Mouse (Mus musculus) lung, embryonic 14.5 days (tissue): ENCODE results near the gene Bhlhe40. TPM values are rescaled to one million over a fixed set of nuclear protein-coding genes. Genes with fewer than 3 reads are reported as not detected.
A peak's percentile ranks its signal among the peaks of the same experiment; 100 is the strongest.

ENCODE experiments used
- ATAC-seq: fragments of 200-750 bp; cut with Nextera tagmentation; 2 replicates; pipeline ENCODE4 v1.8.0; 2017; ENCODE audit warnings: mild to moderate bottlenecking, moderate TSS enrichment, moderate library complexity; ENCODE audit not compliant: insufficient read depth
- DNase-seq: peaks from one replicate; pipeline ENCODE4 v3.0.0-alpha.2; 2015
- H3K27ac ChIP-seq: fragments of 300-500 bp; sonication (generic); 2 replicates; pipeline ENCODE4 v1.5.1; 2014; ENCODE audit warnings: low read depth, mild to moderate bottlenecking, moderate library complexity
- H3K27me3 ChIP-seq: fragments of 300-500 bp; sonication (generic); 2 replicates; pipeline ENCODE4 v1.6.1; 2014; ENCODE audit warnings: low read length, control low read depth; ENCODE audit not compliant: insufficient read depth
- H3K36me3 ChIP-seq: fragments of 300-500 bp; sonication (generic); 2 replicates; pipeline ENCODE4 v1.6.1; 2014; ENCODE audit warnings: control low read depth; ENCODE audit not compliant: insufficient read depth
- H3K4me1 ChIP-seq: fragments of 300-500 bp; sonication (generic); 2 replicates; pipeline ENCODE4 v1.6.1; 2014; ENCODE audit warnings: antibody characterized with exemption, control low read depth; ENCODE audit not compliant: insufficient read depth
- H3K4me2 ChIP-seq: fragments of 300-500 bp; sonication (generic); 2 replicates; pipeline ENCODE4 v1.6.1; 2014; ENCODE audit warnings: mild to moderate bottlenecking
- H3K4me3 ChIP-seq: fragments of 300-500 bp; sonication (generic); 2 replicates; pipeline ENCODE4 v1.5.1; 2014; ENCODE audit warnings: low read depth, low read length
- H3K9ac ChIP-seq: fragments of 300-500 bp; sonication (generic); 2 replicates; pipeline ENCODE4 v1.6.1; 2014
- H3K9me3 ChIP-seq: fragments of 300-500 bp; sonication (generic); 2 replicates; pipeline ENCODE4 v1.6.1; 2016; ENCODE audit warnings: low read depth, low read length, control low read depth
- CTCF ChIP-seq: IDR thresholded peaks from 2 replicates; pipeline ENCODE4 v1.5.1; 2016; ENCODE audit warnings: antibody characterized with exemption, low read depth
- WGBS: fragments of 180-500 bp; shearing (Covaris S2); extraction: QIAGEN DNeasy Blood & Tissue Kit; methylation state at CpG from one replicate; pipeline ENCODE4 v1.1.7; 2014; 5-methylcytosine and 5-hydroxymethylcytosine counted together
- polyA plus RNA-seq: library from polyadenylated mRNA; unstranded; fragments of >200 nt; fragmentation: Nextera tagmentation; extraction: Ambion mirVana; gene quantifications from 2 replicates; pipeline ENCODE4 v1.2.1, GENCODE M21; 2014

Gene Bhlhe40
- polyA plus RNA-seq, 1 experiment from 2014 or later, result 8.8 TPM

DNA sequence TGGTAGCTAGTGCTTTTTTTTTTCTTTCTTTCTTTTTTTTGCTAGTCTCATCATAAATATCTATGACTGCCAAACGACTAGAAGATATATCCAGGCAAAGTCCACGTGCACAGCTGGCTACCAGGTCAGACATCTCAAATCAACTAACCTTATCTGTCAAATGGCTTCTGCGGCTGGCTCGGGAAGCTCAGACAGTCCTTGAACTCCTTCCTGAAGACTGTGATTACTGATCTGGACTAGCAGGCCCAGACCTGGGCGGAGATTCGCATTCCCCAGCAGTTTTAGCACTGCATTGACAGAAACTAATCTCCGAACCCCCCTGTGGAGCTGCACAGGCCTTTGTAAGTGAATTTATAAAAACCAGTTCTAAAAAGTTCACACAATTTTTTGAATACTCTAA lies 18.4 kb upstream of the Bhlhe40 start:
- Histone ChIP-seq H3K4me1 (no peaks in the 10 kb centered on the region), H3K9ac (no peak overlapping the region), H3K4me2 (no peak overlapping the region), H3K36me3 (no peaks in the 10 kb centered on the region), H3K27me3 (no peaks in the 10 kb centered on the region), H3K9me3 (no peaks in the 10 kb centered on the region), H3K4me3 (no peak overlapping the region), H3K27ac (no peak overlapping the region)
- no peak for TF ChIP-seq CTCF
- 65% methylated on average over 7 of the region's 7 CpGs for WGBS
- no peak for DNase-seq
- no peak for ATAC-seq

DNA sequence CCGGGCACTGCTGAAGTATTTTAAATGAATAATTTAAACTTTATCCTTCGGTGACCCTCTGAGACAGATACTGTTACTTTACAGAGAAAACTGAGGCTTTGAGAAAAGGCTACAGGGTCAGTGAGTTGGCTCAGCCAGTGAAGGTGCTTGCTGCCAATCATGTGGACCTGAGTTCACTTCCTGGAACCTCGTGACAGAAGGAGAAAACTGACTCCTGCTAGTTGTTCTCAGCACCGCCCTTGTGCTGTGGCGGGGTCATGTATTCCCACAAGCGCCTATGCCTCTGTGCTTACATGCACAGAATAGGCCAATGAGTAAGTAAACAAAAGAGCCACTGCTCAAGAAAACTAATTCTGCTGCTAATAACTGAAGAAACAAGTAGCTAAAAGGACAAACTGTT lies 17.4 kb upstream of the Bhlhe40 start:
- no peak overlapping the region for H3K9ac ChIP-seq
- DNase-seq, result no peak
- TF ChIP-seq CTCF, result no peak
- H3K4me3 ChIP-seq, result no peak overlapping the region
- no peak overlapping the region for H3K27ac ChIP-seq
- no peak for ATAC-seq
- no peak overlapping the region for H3K4me2 ChIP-seq
- WGBS, result 62% methylated on average over 6 of the region's 6 CpGs
- H3K4me1 ChIP-seq, result no peaks in the 10 kb centered on the region
- H3K36me3 ChIP-seq, result no peaks in the 10 kb centered on the region
- H3K9me3 ChIP-seq, result no peaks in the 10 kb centered on the region
- no peaks in the 10 kb centered on the region for H3K27me3 ChIP-seq

DNA sequence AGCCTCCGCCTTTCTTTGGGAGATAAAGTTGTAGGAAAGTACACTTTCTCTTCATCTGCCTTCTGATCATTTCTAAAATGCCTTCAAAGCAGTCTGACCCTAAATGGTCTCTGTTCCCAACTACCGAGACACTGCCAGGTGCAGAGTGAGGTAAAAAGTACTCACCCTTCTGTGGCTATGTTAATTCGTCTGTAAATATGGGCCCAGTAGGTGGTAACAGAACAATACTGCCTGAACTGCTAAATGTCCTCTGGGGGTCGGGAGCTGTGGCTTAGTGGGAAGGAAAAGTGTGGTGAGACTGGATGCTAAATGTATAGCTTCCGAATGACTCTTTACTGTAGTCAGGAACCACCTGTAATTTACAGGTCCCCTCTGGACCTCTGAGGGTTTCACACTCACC lies 16.1 kb upstream of the Bhlhe40 start:
- ATAC-seq (no peak), DNase-seq (no peak)
- Histone ChIP-seq H3K9ac (no peak overlapping the region), H3K36me3 (no peaks in the 10 kb centered on the region), H3K4me3 (no peak overlapping the region), H3K4me1 (no peaks in the 10 kb centered on the region), H3K27me3 (no peaks in the 10 kb centered on the region), H3K4me2 (no peak overlapping the region), H3K27ac (no peak overlapping the region), H3K9me3 (no peaks in the 10 kb centered on the region)
- TF ChIP-seq CTCF, result no peak
- 59% methylated on average over 5 of the region's 5 CpGs for WGBS

DNA sequence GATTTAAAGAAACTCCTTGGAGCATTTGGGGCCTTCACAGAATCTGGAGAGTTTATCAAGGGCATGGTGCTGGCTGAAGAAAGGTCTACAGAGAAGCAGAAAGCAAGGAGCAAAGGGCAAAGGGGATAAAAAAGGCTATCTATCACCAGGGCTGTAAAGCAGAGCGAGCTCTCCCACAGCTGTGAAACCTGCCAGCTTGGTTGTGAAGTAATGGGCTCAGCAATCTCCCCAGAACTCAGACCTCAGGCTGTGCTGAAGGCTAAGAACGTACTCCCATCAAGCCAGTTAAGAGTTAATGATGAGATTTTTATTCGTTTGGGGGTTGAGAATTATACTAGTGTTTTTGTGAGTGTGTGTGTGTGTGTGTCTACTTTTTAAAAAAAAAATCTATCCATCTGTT lies 13.3 kb upstream of the Bhlhe40 start:
- no peaks in the 10 kb centered on the region for H3K27me3 ChIP-seq
- 43% methylated on average over 3 of the region's 3 CpGs for WGBS
- no peak overlapping the region for H3K4me3 ChIP-seq
- TF ChIP-seq CTCF, result no peak
- ATAC-seq (no peak), DNase-seq (no peak)
- no peaks in the 10 kb centered on the region for H3K9me3 ChIP-seq
- H3K4me1 ChIP-seq, result no peaks in the 10 kb centered on the region
- H3K36me3 ChIP-seq, result no peaks in the 10 kb centered on the region
- no peak overlapping the region for H3K9ac ChIP-seq
- H3K27ac ChIP-seq, result no peak overlapping the region
- no peak overlapping the region for H3K4me2 ChIP-seq

DNA sequence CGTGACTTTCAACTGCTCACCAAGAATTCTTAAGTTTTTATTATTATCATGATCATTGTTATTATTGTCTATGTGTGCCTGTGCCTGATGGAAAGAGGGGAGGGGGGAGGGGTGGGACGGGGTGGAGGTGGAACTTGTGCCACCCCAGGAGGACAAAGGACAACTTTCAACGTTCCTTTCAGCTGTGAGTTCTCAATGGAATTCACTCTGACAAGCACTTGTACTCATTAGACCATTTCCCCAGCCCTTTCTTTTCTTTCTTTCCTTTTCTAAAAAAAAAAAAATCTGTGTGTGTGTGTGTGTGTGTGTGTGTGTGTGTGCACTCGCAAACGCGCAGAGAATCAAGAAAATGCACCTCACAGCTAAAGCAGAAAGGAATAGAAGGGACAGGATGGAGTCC lies 12.4 kb upstream of the Bhlhe40 start:
- TF ChIP-seq CTCF, result no peak
- H3K4me2 ChIP-seq, result no peak overlapping the region
- H3K27me3 ChIP-seq, result no peaks in the 10 kb centered on the region
- no peak for ATAC-seq
- no peak overlapping the region for H3K4me3 ChIP-seq
- H3K36me3 ChIP-seq, result no peaks in the 10 kb centered on the region
- 67% methylated on average over 6 of the region's 6 CpGs for WGBS
- no peaks in the 10 kb centered on the region for H3K9me3 ChIP-seq
- H3K9ac ChIP-seq, result no peak overlapping the region
- no peak overlapping the region for H3K27ac ChIP-seq
- no peaks in the 10 kb centered on the region for H3K4me1 ChIP-seq
- no peak for DNase-seq

DNA sequence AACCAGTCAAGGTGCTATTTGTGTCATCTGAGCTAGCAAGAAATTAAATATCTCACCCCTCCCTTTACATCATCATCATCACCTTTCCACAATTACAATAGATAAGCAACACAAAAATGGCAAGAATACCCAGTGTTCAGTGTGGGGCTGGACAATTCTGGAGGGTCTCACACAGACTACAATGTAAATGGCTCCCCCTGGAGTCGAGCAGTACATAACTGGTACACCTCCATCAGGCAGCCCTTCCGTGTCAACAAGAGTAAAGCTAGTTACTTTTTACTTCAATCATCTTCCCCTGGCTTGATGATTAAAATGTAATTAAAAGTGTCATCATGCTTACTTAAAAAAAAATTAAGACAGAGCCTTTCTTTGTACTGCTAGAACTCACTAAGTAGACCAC lies 4.6 kb upstream of the Bhlhe40 start:
- Histone ChIP-seq H3K27ac (no peak overlapping the region), H3K9me3 (no peaks in the 10 kb centered on the region), H3K4me3 (no peak overlapping the region), H3K4me2 (no peak overlapping the region), H3K4me1 (no peaks in the 10 kb centered on the region), H3K36me3 (no peaks in the 10 kb centered on the region), H3K27me3 (no peaks in the 10 kb centered on the region), H3K9ac (no peak overlapping the region)
- WGBS, result 33% methylated on average over 2 of the region's 2 CpGs
- ATAC-seq (no peak), DNase-seq (peak; percentile 44)
- TF ChIP-seq CTCF, result peak; percentile 38; the same call in 1 of the 2 replicates

DNA sequence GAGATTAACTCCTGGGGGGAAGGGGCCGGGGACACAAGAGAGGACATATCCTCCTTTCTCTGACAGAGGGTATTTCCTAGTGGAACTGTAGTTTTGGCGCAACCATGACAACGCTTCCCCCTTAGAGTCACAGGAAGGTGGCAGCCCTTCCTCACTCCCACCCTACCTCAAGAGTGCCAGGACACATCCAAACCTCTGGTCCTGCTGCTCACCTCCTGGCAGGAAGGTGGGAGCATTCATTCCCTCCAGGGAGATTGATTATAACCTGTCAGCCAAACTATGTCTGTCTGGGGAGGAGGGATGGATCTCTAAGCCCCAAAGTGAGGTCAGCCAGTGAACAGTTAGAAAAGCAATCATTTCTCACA lies 2.4 kb upstream of the Bhlhe40 start:
- no peaks in the 10 kb centered on the region for H3K27me3 ChIP-seq
- H3K36me3 ChIP-seq, result no peaks in the 10 kb centered on the region
- H3K27ac ChIP-seq, result peak overlapping the region; percentile 97; the same call in 1 of the 2 replicates
- WGBS, result 63% methylated on average over 3 of the region's 3 CpGs
- peak; percentile 19 for DNase-seq
- H3K9ac ChIP-seq, result no peak overlapping the region
- H3K9me3 ChIP-seq, result no peaks in the 10 kb centered on the region
- no peak for TF ChIP-seq CTCF
- ATAC-seq, result no peak
- H3K4me1 ChIP-seq, result no peaks in the 10 kb centered on the region
- H3K4me3 ChIP-seq, result peak overlapping the region; percentile 43
- peak overlapping the region; percentile 93 for H3K4me2 ChIP-seq
